Mouse (Mus musculus): ENCODE measurements around the gene Tmc3.

The Tmc3 gene

GRCm38 (mm10) chr7:83637781-83638583, 53.3 kb downstream of the Tmc3 start:
- DNase-seq: peak; percentile 66 to 78

- DNase-seq: no peak
These were observed 54.4 kb downstream of the Tmc3 start for GRCm38 (mm10) chr7:83639084-83639483.

GRCm38 (mm10) chr7:83640581-83640980, 55.9 kb downstream of the Tmc3 start:
- no peak for DNase-seq

- no peak for DNase-seq
These were observed 56.4 kb downstream of the Tmc3 start for GRCm38 (mm10) chr7:83641163-83641562.

GRCm38 (mm10) chr7:83643581-83643980, 58.9 kb downstream of the Tmc3 start:
- DNase-seq: no peak

GRCm38 (mm10) chr7:83644761-83645160, 60.0 kb downstream of the Tmc3 start:
- DNase-seq: peak in 1 of 2 experiments; percentile 50

GRCm38 (mm10) chr7:83645476-83645875, 60.7 kb downstream of the Tmc3 start:
- DNase-seq: no peak

- DNase-seq: no peak
These were observed 64.1 kb downstream of the Tmc3 start for GRCm38 (mm10) chr7:83648807-83649206.

GRCm38 (mm10) chr7:83650638-83651037, 65.9 kb downstream of the Tmc3 start:
- DNase-seq: no peak

GRCm38 (mm10) chr7:83652498-83652897, 67.8 kb downstream of the Tmc3 start:
- DNase-seq: no peak

- no peak for DNase-seq
These were observed 68.9 kb downstream of the Tmc3 start for GRCm38 (mm10) chr7:83653605-83654051.

- no peak for DNase-seq
These were observed 69.5 kb downstream of the Tmc3 start for GRCm38 (mm10) chr7:83654196-83654595.

- DNase-seq: peak; percentile 50 to 61
These were observed 70.4 kb downstream of the Tmc3 start for GRCm38 (mm10) chr7:83654938-83655630.

- peak in 1 of 2 experiments; percentile 44 for DNase-seq
These were observed 74.0 kb downstream of the Tmc3 start for GRCm38 (mm10) chr7:83658716-83659115.

- peak; percentile 64 to 76 for DNase-seq
These were observed 74.7 kb downstream of the Tmc3 start for GRCm38 (mm10) chr7:83659159-83660065.

- DNase-seq: no peak
These were observed 75.6 kb downstream of the Tmc3 start for GRCm38 (mm10) chr7:83660273-83660691.

- no peak for DNase-seq
These were observed 76.3 kb downstream of the Tmc3 start for GRCm38 (mm10) chr7:83661031-83661430.

- no peak for DNase-seq
These were observed 77.0 kb downstream of the Tmc3 start for GRCm38 (mm10) chr7:83661763-83662162.

- DNase-seq: peak; percentile 42 to 44
These were observed 78.1 kb downstream of the Tmc3 start for GRCm38 (mm10) chr7:83662711-83663375.

GRCm38 (mm10) chr7:83666087-83666595, 81.4 kb downstream of the Tmc3 start:
- DNase-seq: peak in 1 of 2 experiments; percentile 58

- no peak for DNase-seq
These were observed 83.4 kb downstream of the Tmc3 start for GRCm38 (mm10) chr7:83667936-83668645.

All from kidney, postnatal 36 days (tissue).